Mouse (Mus musculus) layer of hippocampus, postnatal 10 days (tissue): ENCODE results near the gene Mst1. TPM values are rescaled to one million over a fixed set of nuclear protein-coding genes. Genes with fewer than 3 reads are reported as not detected.

Experiments
- DNase-seq, 2 experiments: peaks; one replicate each; pipeline ENCODE4 v3.0.0; 2021; ENCODE audit warnings: low spot score in 2 of 2
- total RNA-seq, 2 experiments: library from RNA; stranded (reverse); gene quantifications; 2 replicates each; pipeline ENCODE4 v1.2.3; 2021

The Mst1 gene
- total RNA-seq, 2 experiments from 2014 or later = not detected

GRCm38 (mm10) chr9:108056361-108057261 lies 23.6 kb upstream of the Mst1 start:
- DNase-seq = peak in 1 of 2 experiments; percentile 3

DNA sequence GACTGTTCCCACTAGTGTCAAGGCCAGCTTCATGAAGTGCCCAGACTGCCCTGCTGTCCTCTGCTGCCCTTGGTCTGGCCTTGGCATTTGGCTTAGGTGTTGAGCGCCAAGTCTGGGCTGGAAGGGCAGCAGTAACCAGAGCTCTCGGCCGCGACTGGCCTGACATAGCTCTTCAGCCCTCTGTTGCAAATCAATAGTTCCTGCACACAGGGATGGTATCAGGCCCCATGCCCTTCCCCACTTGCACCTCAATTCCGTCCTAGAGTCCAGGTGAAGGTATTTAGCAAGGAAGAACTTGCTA lies 23.0 kb upstream of the Mst1 start:
- DNase-seq = peak in 1 of 2 experiments; percentile 3

DNA sequence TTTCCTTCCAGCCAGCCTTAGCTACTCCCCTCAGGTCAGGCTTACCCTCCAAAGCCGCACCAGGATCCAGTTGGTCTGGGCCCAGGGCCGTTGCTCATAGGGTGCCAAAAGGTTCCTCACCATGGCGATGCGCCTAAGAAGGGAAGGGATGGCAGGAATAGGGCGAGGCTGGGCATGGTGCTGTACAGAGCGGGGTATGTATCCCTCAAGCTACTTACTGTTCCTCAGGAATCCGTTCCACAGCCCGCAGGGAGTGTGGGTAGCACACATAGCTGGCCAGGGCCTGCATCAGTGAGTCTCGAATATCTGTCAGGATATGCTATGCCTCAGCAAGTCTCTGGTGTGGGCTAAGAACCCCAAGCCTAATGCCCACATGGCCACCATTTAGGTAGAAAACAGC lies 21.9 kb upstream of the Mst1 start:
- DNase-seq = no peak

- no peak for DNase-seq
Observed at GRCm38 (mm10) chr9:108062142-108062541, 18.1 kb upstream of the Mst1 start.

DNA sequence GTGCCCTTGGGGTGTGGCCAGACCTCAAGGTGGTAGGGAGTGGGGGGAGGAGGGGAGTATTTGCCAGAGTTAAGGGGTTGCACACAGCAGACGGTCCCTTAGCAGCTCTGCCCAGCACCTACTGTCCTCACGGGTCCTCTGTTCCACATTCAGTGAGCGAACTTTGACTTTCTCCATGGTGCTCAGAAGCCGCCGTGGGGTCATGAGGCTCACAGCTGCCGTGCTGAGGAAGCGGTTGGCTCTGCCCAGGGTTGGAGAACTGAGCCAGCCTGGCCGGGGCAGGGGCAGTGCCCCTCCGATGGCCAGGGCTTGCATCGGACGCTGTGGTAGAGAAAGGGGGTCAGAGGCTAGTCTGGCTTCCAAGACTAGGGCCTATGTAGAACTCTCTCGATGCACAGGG lies 16.9 kb upstream of the Mst1 start:
- no peak for DNase-seq

DNA sequence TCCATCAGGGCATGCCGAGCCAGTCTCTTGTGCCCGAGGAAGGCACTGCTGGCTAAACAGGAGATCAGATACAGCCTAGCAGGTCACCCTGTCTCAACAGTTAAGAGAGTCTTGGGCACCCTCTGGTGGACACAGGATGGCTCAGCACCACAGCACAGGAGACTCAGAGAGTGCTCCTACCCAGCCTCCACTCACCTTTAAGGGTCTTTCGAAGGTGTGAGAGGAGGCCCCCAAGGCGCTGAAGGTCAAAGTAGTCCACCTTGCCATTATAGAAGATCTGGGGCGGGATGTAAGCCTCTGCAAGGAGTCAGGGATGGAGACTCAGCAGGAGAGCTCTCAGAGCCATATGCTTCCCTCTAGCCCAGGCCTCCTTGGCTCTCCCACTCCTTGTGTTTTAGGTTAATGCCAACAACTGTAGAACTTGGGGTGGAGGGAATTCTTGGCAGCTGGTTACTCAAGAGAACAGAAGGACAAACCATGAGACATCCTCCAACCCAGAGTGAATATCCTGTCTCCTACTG lies 14.7 kb upstream of the Mst1 start:
- DNase-seq = peak; percentile 70 to 78

DNA sequence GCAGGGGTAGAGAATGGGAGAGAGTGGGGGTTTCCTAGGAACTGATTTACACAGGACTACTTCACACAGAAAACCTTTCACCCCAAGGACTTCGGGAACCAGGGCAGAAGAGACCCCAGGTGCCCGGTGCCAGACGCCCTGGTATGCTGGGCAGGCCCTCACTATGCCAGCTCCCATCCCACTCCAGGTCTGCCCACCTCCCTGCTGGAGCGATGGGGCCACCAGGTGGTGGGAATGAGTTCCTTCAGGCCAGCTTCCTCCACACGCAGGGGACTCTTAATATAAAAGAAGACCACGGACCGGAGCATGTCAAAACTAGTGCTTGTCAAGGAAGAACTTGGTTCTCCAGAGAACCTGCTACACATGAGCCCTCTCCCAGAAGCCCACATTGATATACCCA lies 13.0 kb upstream of the Mst1 start:
- no peak for DNase-seq

DNA sequence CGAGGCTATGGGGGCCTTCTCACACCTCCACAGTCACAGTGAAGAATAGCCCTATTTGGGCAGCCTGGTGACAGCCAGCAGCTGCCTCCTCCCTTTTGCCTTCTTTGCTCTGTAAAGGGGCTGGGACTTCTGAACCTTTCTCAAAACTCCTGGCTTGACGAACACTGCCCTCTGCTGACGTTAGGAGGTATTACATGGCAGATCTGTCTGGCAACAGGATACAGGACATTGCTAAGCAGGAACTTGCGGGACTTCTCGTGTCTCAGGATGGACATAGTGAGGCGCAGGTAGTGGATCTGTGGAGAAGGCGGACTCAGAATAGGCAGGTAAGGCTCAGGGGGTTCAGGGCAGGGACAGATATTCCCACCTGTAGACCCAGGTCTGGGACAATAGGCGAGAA lies 12.3 kb upstream of the Mst1 start:
- DNase-seq = peak; percentile 90 to 91

DNA sequence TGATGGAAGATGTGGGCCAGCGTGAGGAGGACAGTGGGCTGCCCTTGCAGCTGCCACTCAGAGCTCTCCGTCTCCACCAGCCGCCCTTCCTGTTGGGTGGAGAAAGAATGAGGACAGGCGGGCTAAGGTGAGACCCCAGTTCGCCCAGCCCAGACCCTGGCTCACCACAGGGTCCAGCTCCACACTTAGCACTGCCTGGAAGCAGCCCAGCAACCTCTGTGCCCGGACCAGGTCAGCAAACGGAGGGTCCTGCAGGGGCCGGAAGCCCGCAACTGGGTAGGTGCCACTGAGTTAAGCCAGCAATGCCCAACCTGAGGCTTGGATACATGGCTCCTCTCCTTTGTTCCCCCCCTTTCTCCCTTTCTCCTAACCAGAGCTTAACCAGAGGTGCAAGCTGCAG lies 11.2 kb upstream of the Mst1 start:
- DNase-seq = no peak

DNA sequence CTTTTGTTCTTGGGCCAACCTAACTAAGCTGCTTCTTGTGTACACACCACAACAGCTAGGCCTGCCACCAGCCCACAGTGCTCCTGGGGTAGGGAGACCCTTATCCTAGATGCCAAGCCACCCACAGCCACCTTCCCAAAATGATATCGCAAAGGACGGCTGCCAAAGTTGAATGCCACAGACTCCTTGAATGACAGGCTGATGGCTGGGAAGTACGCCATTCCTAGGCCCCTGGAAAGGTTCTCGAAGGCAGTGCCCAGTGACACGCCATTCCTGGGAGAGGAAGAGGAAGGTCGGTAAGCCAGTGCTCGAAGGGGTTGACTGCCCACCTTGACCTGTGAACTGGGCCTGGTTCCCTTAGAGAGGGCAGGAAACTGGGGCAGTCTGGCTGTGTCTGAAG lies 10.7 kb upstream of the Mst1 start:
- DNase-seq = no peak

- DNase-seq = no peak
Observed at GRCm38 (mm10) chr9:108071801-108072200, 8.4 kb upstream of the Mst1 start.

GRCm38 (mm10) chr9:108072481-108072924 lies 7.7 kb upstream of the Mst1 start:
- DNase-seq = no peak

GRCm38 (mm10) chr9:108073141-108073930 lies 6.9 kb upstream of the Mst1 start:
- no peak for DNase-seq

- no peak for DNase-seq
Observed at GRCm38 (mm10) chr9:108082549-108082948, 2.3 kb downstream of the Mst1 start.

DNA sequence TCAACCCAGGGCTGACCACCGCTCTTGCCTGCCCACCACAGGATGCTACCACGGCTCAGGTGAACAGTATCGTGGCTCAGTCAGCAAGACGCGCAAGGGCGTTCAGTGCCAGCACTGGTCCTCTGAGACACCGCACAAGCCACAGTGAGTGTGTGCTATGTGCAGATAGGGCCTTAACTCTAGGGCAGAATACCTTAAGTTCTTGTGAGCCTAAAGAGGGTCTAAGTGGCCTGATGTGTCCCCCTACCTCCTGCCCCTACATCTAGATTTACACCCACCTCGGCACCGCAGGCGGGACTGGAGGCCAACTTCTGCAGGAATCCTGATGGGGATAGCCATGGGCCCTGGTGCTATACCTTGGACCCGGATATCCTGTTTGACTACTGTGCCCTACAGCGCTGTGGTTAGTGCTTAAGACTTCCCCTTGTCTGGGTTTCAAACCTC lies 2.8 kb downstream of the Mst1 start, which contains the start of gene Rnf123:
Gene Rnf123, minus strand, starts transcription at position 359 of the 444 bp plus-strand sequence.
- DNase-seq = no peak

- no peak for DNase-seq
Observed at GRCm38 (mm10) chr9:108083561-108083960, 3.3 kb downstream of the Mst1 start.

DNA sequence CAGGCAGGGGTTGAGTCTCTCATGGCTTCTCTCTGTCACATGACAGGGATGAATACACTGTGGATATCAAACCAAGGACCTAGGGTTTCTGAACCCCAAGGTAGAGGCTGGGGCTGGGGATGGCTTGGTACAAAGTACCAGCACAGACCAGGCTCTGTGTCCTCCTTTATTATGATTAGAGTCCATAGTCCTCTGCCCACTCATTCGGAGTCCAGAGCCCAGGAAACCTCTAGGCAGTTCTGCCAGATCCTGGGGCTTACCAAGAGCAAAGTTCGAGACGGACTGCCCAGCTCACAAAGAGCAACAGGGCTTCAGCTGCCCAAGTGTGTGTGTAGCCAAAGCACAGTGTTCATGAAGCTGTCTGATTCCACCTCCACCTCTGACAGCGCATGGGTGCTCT lies 5.0 kb downstream of the Mst1 start:
- DNase-seq = no peak

DNA sequence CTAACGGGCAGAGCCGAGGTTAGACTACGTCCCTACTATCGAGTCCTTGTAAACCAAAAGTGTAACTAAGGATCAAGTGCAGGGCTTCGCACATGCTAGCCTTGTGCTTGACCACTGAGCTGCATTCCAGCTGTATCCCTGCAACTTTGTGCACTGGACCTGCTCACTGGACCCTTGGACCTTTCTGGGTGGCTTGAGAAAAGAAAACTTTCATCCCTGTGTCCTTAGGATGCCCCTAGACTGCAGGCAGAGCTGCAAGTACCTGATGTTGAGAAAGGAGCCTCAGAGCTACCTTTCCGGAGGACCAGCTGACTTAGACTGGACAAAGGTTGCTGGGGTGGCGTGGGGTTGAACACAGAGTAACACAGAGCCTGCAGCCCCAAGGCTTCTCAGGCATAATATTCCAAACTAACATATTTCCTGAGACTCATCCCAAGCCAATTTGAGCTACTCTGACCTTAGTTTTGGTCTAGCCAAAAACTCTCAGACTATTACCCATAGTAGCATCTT lies 10.4 kb downstream of the Mst1 start:
- DNase-seq = no peak

- DNase-seq = no peak
Observed at GRCm38 (mm10) chr9:108093586-108093985, 13.3 kb downstream of the Mst1 start.

- peak; percentile 88 to 90 for DNase-seq
Observed at GRCm38 (mm10) chr9:108094184-108094941, 14.1 kb downstream of the Mst1 start, which contains the start of gene Apeh. Apeh (minus strand) TSS chr9:108094606.

DNA sequence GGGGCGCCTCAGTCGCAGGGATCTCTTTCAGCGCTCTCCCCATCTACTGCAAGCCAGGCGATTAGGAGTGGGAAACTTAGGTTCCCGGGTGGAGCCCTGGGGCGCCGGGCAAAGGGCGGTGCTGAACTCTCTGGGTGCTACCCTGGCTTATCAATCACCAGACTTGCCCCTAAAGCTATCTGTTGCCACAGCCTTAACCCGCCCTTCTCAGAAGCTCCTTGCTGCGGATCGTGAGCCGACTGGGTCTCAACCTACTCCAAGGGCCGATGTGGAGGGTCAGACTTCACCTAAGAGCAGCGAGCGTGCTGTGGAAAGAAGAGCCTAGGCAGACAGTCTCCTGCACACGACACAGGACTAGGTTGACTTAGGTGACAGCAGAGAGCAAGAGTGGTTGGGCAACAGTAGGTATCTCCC lies 14.8 kb downstream of the Mst1 start:
- peak in 1 of 2 experiments; percentile 54 for DNase-seq
